Mouse (Mus musculus): ENCODE results near the gene Dpep1.
A peak's percentile ranks its signal among the peaks of the same experiment; 100 is the strongest.
"Not testable (repeated sequence)": the region's sequence is repeated elsewhere in the genome, so short reads cannot be mapped to it uniquely, and the experiment has no call there.

The Dpep1 gene

GRCm38 (mm10) chr8:123212321-123213117, 26.5 kb downstream of the Dpep1 start, which contains the start of the genes Chmp1a and Spata33:
Chmp1a (minus strand) TSS chr8:123212763.
Spata33 (plus strand) TSS chr8:123212832.
- peak; percentile 67 to 91 for DNase-seq (ENCODE audit: low spot score in 2 of 2)

DNA sequence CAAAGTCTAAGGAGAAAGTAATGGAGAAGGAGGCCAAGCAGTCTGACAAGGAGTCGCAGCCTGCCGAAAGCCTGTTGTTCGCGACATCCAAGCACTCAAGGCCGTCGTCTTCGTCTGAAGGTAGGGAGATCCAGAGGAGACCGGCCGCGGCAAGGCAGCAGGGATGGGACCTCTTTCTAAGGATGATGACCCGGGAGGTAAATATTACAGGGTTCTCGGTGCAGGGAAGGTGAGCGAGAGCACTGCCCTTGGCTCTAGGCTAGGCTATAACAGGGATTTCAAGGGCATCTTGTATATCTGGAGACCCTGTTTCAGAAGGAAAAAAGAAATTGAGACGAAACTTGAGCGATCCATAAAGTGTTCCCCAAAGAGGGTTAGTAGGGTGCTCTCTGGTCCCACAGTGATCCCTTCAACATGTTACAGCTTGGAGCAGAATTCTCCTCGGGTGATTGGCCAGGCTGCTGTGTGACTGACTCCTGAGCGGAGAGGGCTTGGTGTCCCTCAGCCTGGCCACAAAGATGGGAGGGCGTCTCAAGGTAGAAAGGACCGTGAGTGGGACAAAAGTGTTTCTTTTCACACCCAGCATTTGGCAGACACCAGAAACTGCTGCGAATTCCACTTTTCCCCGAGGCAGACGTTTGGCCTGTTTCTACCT, 27.2 kb downstream of the Dpep1 start:
- DNase-seq (ENCODE audit: low spot score in 2 of 2) = no peak

DNA sequence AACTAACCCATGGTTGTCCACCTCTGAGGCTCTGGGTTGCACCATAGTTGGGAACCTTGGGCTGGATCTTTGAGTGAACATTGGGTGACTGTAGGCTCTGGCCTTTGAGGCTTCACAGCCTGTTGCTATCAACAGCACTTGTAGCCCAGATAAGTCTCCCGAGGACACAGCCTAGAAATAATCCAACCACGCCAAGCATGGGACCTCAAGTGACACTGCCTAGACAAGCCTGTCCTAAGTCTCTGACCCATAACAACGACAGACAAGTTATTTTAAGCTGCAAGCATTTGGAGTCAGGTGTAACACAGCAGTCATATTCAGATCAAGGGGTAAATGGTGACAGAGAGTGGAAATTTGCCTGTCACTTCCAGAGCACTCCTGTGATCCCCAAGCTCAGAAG, 29.4 kb downstream of the Dpep1 start:
- DNase-seq (ENCODE audit: low spot score in 2 of 2) = no peak

- DNase-seq (ENCODE audit: low spot score in 2 of 2) = no peak
Observed at GRCm38 (mm10) chr8:123220917-123221316, 34.9 kb downstream of the Dpep1 start.

DNA sequence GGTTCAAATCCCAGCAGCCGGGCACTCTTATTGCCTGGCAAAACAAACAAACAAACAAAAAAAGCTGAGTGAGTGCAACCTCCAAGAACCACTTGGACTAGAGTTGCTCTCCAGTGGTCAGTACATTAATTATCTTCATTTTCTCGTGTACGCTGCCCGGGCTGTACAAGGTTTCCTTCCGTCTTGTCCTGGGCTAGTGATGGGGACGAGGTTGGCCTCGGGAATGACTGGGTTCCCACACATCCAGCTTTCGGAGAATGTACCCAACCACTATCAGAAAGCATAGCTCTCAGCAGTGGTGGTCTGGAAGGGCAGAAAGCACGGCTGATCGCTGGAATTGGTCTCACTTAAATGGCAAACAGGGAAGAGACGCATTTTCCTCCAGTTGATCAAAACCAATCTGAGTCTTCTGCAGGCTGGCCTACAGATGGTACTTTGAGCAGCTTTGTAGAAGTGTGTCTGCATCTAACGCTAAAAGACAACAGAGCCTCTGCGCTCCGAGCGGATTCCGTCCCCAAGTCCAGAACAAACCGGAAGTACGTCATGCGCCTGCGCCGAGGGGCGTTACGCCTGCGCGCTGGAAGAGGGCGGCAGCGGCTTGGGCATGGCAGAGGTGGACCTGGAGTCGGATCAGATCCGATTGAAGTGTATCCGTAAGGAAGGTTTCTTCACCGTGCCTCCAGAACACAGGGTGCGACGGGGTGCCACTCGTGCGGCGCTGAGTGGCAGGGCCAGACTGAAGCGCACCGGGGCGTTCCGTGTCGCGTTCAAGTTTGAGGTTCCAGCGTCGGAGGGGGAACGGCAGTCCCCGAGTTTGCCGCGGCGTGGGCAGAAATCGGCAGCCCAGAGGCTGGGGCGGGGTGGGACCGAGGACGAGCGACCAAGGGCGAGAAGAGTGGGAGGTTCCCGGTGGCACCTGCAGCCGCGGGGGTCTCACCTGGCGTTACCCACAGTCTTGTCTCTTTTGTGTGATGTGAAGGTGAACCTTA, 38.5 kb downstream of the Dpep1 start, which contains the start of gene Cdk10:
Gene Cdk10, plus strand, starts transcription at position 565 of the 989 bp plus-strand sequence.
- DNase-seq (ENCODE audit: low spot score in 2 of 2) = peak; percentile 78 to 89

GRCm38 (mm10) chr8:123228416-123228815, 42.4 kb downstream of the Dpep1 start:
- DNase-seq (ENCODE audit: low spot score in 2 of 2) = no peak

DNA sequence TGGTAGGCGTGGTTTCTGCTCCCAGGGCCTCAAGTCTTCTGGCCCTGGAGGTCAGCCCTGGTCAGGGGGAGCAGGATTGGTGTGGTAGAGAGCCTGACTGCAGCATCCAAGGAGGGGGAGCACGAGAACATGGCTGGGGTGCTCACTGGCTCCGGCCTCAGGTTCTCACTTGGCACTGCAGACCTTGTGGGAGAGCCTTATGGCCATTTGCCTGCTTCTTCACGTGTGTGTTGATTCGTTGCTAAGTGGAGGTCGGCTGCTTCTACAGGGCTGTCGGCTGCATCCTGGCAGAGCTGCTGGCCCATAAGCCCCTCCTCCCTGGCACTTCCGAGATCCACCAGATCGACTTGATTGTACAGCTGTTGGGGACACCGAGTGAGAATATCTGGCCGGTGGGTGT, 44.3 kb downstream of the Dpep1 start:
- not testable (repeated sequence) for DNase-seq (ENCODE audit: low spot score in 2 of 2)

GRCm38 (mm10) chr8:123231742-123232141, 45.7 kb downstream of the Dpep1 start:
- DNase-seq (ENCODE audit: low spot score in 2 of 2) = no peak

GRCm38 (mm10) chr8:123232553-123232952, 46.5 kb downstream of the Dpep1 start:
- DNase-seq (ENCODE audit: low spot score in 2 of 2) = no peak

- DNase-seq (ENCODE audit: low spot score in 2 of 2) = no peak
Observed at GRCm38 (mm10) chr8:123233300-123233699, 47.3 kb downstream of the Dpep1 start.

- no peak for DNase-seq (ENCODE audit: low spot score in 2 of 2)
Observed at GRCm38 (mm10) chr8:123233760-123234159, 47.7 kb downstream of the Dpep1 start.

- DNase-seq (ENCODE audit: low spot score in 2 of 2) = no peak
Observed at GRCm38 (mm10) chr8:123234918-123235519, 49.0 kb downstream of the Dpep1 start.

GRCm38 (mm10) chr8:123235520-123236497, 49.8 kb downstream of the Dpep1 start, which contains the start of gene Spata2l:
Spata2l (minus strand) TSS chr8:123236233.
- DNase-seq (ENCODE audit: low spot score in 2 of 2) = peak in 1 of 2 experiments; percentile 55

DNA sequence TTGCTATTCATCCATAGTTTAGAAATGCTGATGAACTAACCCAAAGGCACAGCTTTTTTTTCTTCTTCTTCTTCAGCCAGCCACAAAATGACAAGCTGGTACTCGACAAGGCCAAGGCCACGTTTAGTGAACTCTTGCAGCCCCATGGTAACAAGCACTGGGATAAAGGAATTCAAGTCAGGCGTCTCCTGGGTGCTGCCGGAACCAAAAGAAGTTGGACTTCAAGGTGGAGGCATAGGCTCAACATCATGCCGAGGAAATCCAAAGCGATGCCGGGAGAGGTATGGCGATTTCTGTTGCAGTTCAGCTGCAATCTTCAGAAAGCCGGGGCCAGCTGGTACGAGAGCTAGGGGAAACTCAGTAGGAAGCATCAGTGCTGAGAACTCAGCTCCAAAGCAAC, 53.4 kb downstream of the Dpep1 start:
- no peak for DNase-seq (ENCODE audit: low spot score in 2 of 2)

- DNase-seq (ENCODE audit: low spot score in 2 of 2) = no peak
Observed at GRCm38 (mm10) chr8:123242107-123242923, 56.3 kb downstream of the Dpep1 start.

GRCm38 (mm10) chr8:123243053-123243452, 57.0 kb downstream of the Dpep1 start:
- no peak for DNase-seq (ENCODE audit: low spot score in 2 of 2)

GRCm38 (mm10) chr8:123244382-123244781, 58.3 kb downstream of the Dpep1 start:
- no peak for DNase-seq (ENCODE audit: low spot score in 2 of 2)

- DNase-seq (ENCODE audit: low spot score in 2 of 2) = no peak
Observed at GRCm38 (mm10) chr8:123245543-123245942, 59.5 kb downstream of the Dpep1 start.

GRCm38 (mm10) chr8:123247748-123248147, 61.7 kb downstream of the Dpep1 start:
- DNase-seq (ENCODE audit: low spot score in 2 of 2) = no peak
